Comparison of ENCODE assay signal across 24 mouse cellular contexts in the genomic region with DNA sequence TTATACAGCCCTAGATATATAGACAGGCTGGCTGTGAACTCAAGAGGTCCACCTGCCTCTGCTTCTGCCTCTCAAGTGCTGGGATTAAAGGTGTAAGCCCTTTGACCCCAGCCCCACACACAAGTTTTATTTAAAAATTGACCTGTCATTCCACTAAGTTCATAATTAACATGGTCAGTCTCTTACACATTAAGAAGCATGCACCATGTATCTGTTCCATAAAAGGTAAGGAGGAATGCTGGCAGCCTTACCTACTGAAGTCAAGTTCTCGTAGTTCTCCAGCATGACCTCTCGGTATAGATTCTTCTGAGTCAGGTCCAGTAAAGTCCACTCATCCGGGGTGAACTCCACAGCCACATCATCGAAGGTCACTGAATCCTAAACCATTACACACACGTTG. TPM values are rescaled to one million over a fixed set of nuclear protein-coding genes. Genes with fewer than 3 reads are reported as not detected.
DNase-seq lines count a peak whose midpoint lies in the region; ATAC-seq and TF ChIP-seq lines count a peak whose summit lies in the region.
"Had no signal": no experiment of that assay in that cellular context is flagged by ENCODE, and none has a peak within 500 bp of the region (broad histone marks: within the 10 kb centered on the region; RNA-seq: fewer than 3 reads in every experiment).

No protein-coding gene starts in this region.

- no peak overlapping the region for H3K4me2 ChIP-seq in kidney, embryonic 15.5 days
- no peak overlapping the region for H3K4me2 ChIP-seq in kidney, embryonic 16.5 days (replicated peaks; ENCODE audit: low read depth, low read length)
- H3K4me2 ChIP-seq in hindbrain, embryonic 16.5 days (ENCODE audit: low read length): no peak overlapping the region
- H3K4me2 ChIP-seq: forebrain, embryonic 13.5 days; heart, embryonic 13.5 days; hindbrain, embryonic 14.5 days had no signal

- no peak for TF ChIP-seq CTCF in heart, adult 2 months (IDR thresholded peaks at IDR 0.05)
- no peak for TF ChIP-seq CTCF in kidney, adult 2 months (conservative IDR thresholded peaks at IDR 0.05; ENCODE audit: insufficient read depth, insufficient read length, low read depth, low read length)

- H3K79me2 ChIP-seq in heart, adult 2 months (replicated peaks; ENCODE audit: control insufficient read depth, insufficient read depth, low read length): peaks cover 2% of the 10 kb centered on the region; the same call in 1 of the 2 replicates

- no peaks in the 10 kb centered on the region for H3K27me3 ChIP-seq in heart, embryonic 10.5 days (ENCODE audit: insufficient read depth, poor library complexity, severe bottlenecking)
- H3K27me3 ChIP-seq in heart, adult 2 months (ENCODE audit: control insufficient read depth, insufficient read depth, low read length): no peaks in the 10 kb centered on the region
- no peaks in the 10 kb centered on the region for H3K27me3 ChIP-seq in kidney, adult 2 months (replicated peaks; ENCODE audit: control insufficient read depth, insufficient read depth, low read length)
- no peaks in the 10 kb centered on the region for H3K27me3 ChIP-seq in kidney, embryonic 15.5 days
- H3K27me3 ChIP-seq in kidney, embryonic 16.5 days (ENCODE audit: insufficient read depth, low read length): no peaks in the 10 kb centered on the region
- no peaks in the 10 kb centered on the region for H3K27me3 ChIP-seq in hindbrain, embryonic 16.5 days (replicated peaks; ENCODE audit: control insufficient read depth, insufficient read depth, low read length)
- H3K27me3 ChIP-seq: forebrain, embryonic 13.5 days; heart, embryonic 13.5 days had no signal

- H3K9me3 ChIP-seq in heart, embryonic 10.5 days: no peaks in the 10 kb centered on the region
- no peaks in the 10 kb centered on the region for H3K9me3 ChIP-seq in kidney, embryonic 15.5 days (replicated peaks)
- H3K9me3 ChIP-seq in kidney, embryonic 16.5 days (ENCODE audit: low read length): no peaks in the 10 kb centered on the region
- no peaks in the 10 kb centered on the region for H3K9me3 ChIP-seq in hindbrain, embryonic 16.5 days (ENCODE audit: control insufficient read depth, low read length)
- H3K9me3 ChIP-seq: forebrain, embryonic 10.5 days; forebrain, embryonic 13.5 days had no signal

- 90% methylated on average over 5 of the region's 5 CpGs for WGBS in heart, embryonic 10.5 days
- WGBS in heart, adult 2 months: 87% methylated on average over 5 of the region's 5 CpGs
- 53% methylated on average over 5 of the region's 5 CpGs for WGBS in kidney, adult 2 months
- WGBS in kidney, embryonic 15.5 days: 82% methylated on average over 5 of the region's 5 CpGs
- WGBS in kidney, embryonic 16.5 days: 86% methylated on average over 5 of the region's 5 CpGs
- 95% methylated on average over 5 of the region's 5 CpGs for WGBS in hindbrain, embryonic 16.5 days

- H3K36me3 ChIP-seq in heart, embryonic 10.5 days: peaks cover 88% of the 10 kb centered on the region
- peaks cover 36% of the 10 kb centered on the region for H3K36me3 ChIP-seq in heart, adult 2 months (ENCODE audit: control insufficient read depth, insufficient read depth, low read length)
- H3K36me3 ChIP-seq in kidney, adult 2 months (ENCODE audit: control insufficient read depth, insufficient read depth, low read length): peaks cover 13% of the 10 kb centered on the region
- peaks cover 86% of the 10 kb centered on the region for H3K36me3 ChIP-seq in kidney, embryonic 15.5 days
- peaks cover 59% of the 10 kb centered on the region for H3K36me3 ChIP-seq in kidney, embryonic 16.5 days (ENCODE audit: insufficient read depth, low read length)
- peaks cover 34% of the 10 kb centered on the region for H3K36me3 ChIP-seq in hindbrain, embryonic 16.5 days (ENCODE audit: control insufficient read depth, insufficient read depth, low read length)

- TF ChIP-seq POLR2A in heart, adult 2 months (IDR thresholded peaks at IDR 0.05; ENCODE audit: insufficient read depth, low read depth, low read length): no peak
- TF ChIP-seq POLR2A in kidney, adult 2 months (IDR thresholded peaks at IDR 0.05; ENCODE audit: low read depth, low read length): no peak

- DNase-seq in heart, embryonic 10.5 days (ENCODE audit: low spot score): peak; percentile 43
- no peak for DNase-seq in heart, adult 2 months
- DNase-seq in kidney, adult 2 months: peak; percentile 71
- DNase-seq in kidney, postnatal 14 days: peak; percentile 41
- DNase-seq in spleen, postnatal 10 days (ENCODE audit: low spot score in 2 of 2): no peak
- DNase-seq: adrenal gland, adult 8-10 months; adrenal gland, postnatal 36 days; cerebellum, adult 18-20 months; cerebellum, adult 9-10 months; cerebellum, postnatal 14 days; gastrocnemius, adult 2 months; gastrocnemius, postnatal 14 days; heart, adult 11 months; heart, postnatal 14 days; heart, postnatal 4 days had no signal

- no peak for ATAC-seq in kidney, embryonic 15.5 days (replicated peaks; ENCODE audit: low FRiP score)
- ATAC-seq in kidney, embryonic 16.5 days (ENCODE audit: low FRiP score, low TSS enrichment): peak; percentile 57
- ATAC-seq in hindbrain, embryonic 16.5 days: no peak
- ATAC-seq: activated CD4-positive, CD25-positive, alpha-beta regulatory T cell, adult 4 months; forebrain, embryonic 13.5 days; forebrain, embryonic 16.5 days had no signal

- no peaks in the 10 kb centered on the region for H3K4me1 ChIP-seq in heart, embryonic 10.5 days
- H3K4me1 ChIP-seq in heart, adult 2 months (ENCODE audit: control insufficient read depth, insufficient read depth, low read length): no peaks in the 10 kb centered on the region
- H3K4me1 ChIP-seq in kidney, adult 2 months (ENCODE audit: control insufficient read depth, insufficient read depth, low read length): peaks cover 6% of the 10 kb centered on the region; the same call in 1 of the 2 replicates
- no peaks in the 10 kb centered on the region for H3K4me1 ChIP-seq in kidney, embryonic 15.5 days
- H3K4me1 ChIP-seq in kidney, embryonic 16.5 days (ENCODE audit: insufficient read depth, low read length): no peaks in the 10 kb centered on the region
- H3K4me1 ChIP-seq in hindbrain, embryonic 16.5 days (ENCODE audit: control insufficient read depth, insufficient read depth, low read depth, low read length): no peaks in the 10 kb centered on the region
- H3K4me1 ChIP-seq: forebrain, embryonic 10.5 days; forebrain, embryonic 13.5 days had no signal

- intact Hi-C loops in heart, adult 2 months (cut with DNase I): no loop called here

- no peak for TF ChIP-seq EP300 in heart, adult 2 months (IDR thresholded peaks at IDR 0.05; ENCODE audit: insufficient read depth, low read depth, low read length)

- H3K27ac ChIP-seq in heart, embryonic 10.5 days: no peak overlapping the region
- H3K27ac ChIP-seq in heart, adult 2 months: no peak overlapping the region
- no peak overlapping the region for H3K27ac ChIP-seq in kidney, adult 2 months (ENCODE audit: insufficient read depth, low read depth, low read length)
- H3K27ac ChIP-seq in kidney, embryonic 15.5 days: no peak overlapping the region
- peak overlapping the region; percentile 20; the same call in 1 of the 2 replicates for H3K27ac ChIP-seq in kidney, embryonic 16.5 days (ENCODE audit: low read length)
- H3K27ac ChIP-seq in hindbrain, embryonic 16.5 days (ENCODE audit: low read depth, low read length): no peak overlapping the region
- H3K27ac ChIP-seq: forebrain, embryonic 10.5 days; forebrain, embryonic 13.5 days; gastrocnemius, adult 2 months; heart, embryonic 13.5 days; hindbrain, embryonic 14.5 days had no signal

- no peak overlapping the region for H3K4me3 ChIP-seq in heart, embryonic 10.5 days
- H3K4me3 ChIP-seq in heart, adult 2 months: no peak overlapping the region
- no peak overlapping the region for H3K4me3 ChIP-seq in kidney, adult 2 months (ENCODE audit: insufficient read depth, low read depth, low read length)
- H3K4me3 ChIP-seq in kidney, embryonic 15.5 days (replicated peaks): no peak overlapping the region
- no peak overlapping the region for H3K4me3 ChIP-seq in kidney, embryonic 16.5 days (ENCODE audit: low read length)
- H3K4me3 ChIP-seq in hindbrain, embryonic 16.5 days (ENCODE audit: low read length): no peak overlapping the region
- H3K4me3 ChIP-seq: forebrain, embryonic 10.5 days; forebrain, embryonic 13.5 days; gastrocnemius, adult 2 months; heart, embryonic 13.5 days had no signal

- H3K9ac ChIP-seq in heart, adult 2 months (ENCODE audit: low read depth, low read length): no peak overlapping the region
- H3K9ac ChIP-seq in kidney, embryonic 15.5 days: no peak overlapping the region
- no peak overlapping the region for H3K9ac ChIP-seq in kidney, embryonic 16.5 days (replicated peaks; ENCODE audit: low read length)
- H3K9ac ChIP-seq in hindbrain, embryonic 16.5 days (ENCODE audit: low read depth, low read length): no peak overlapping the region
- H3K9ac ChIP-seq: forebrain, embryonic 13.5 days; heart, embryonic 13.5 days; hindbrain, embryonic 14.5 days had no signal

RNA-seq across cellular contexts. Expression of a gene that starts 12.3 kb away (rescaled TPM):
- 13.9 and 15.7 TPM in 2 replicates for polyA plus RNA-seq in heart, embryonic 10.5 days (2016; fragmentation: Nextera tagmentation; extraction: Ambion mirVana)
- 10 to 100 TPM in 1 of 2 experiments, 1 to 10 TPM in 1; 7.9 to 12.8 TPM for total RNA-seq in heart, adult 2 months (2021)
- 3.8 and 6.6 TPM in 2 replicates for polyA plus RNA-seq in heart, adult 2 months (2012; rRNA removed)
- polyA plus RNA-seq in kidney, adult 2 months (2012; rRNA removed): 4.6 and 5.6 TPM in 2 replicates
- 20.0 and 20.3 TPM in 2 replicates for polyA plus RNA-seq in kidney, embryonic 15.5 days (2015; fragmentation: Nextera tagmentation; extraction: Ambion mirVana)
- 23.1 and 26.7 TPM in 2 replicates for polyA plus RNA-seq in kidney, embryonic 16.5 days (2015; fragmentation: Nextera tagmentation; extraction: Ambion mirVana)
- 31.6 and 33.9 TPM in 2 replicates for polyA plus RNA-seq in hindbrain, embryonic 16.5 days (2015; fragmentation: Nextera tagmentation; extraction: Ambion mirVana)

RNA-seq across cellular contexts. Expression of a gene that starts 16.4 kb away (rescaled TPM):
- polyA plus RNA-seq in heart, embryonic 10.5 days (2016; fragmentation: Nextera tagmentation; extraction: Ambion mirVana): 54.9 and 75.9 TPM in 2 replicates
- total RNA-seq in heart, adult 2 months (2021): 10 to 100 TPM; 23.3 to 23.8 TPM
- 6.0 and 10.6 TPM in 2 replicates for polyA plus RNA-seq in heart, adult 2 months (2012; rRNA removed)
- polyA plus RNA-seq in kidney, adult 2 months (2012; rRNA removed): 4.7 and 6.6 TPM in 2 replicates
- polyA plus RNA-seq in kidney, embryonic 15.5 days (2015; fragmentation: Nextera tagmentation; extraction: Ambion mirVana): 102 and 107 TPM in 2 replicates
- polyA plus RNA-seq in kidney, embryonic 16.5 days (2015; fragmentation: Nextera tagmentation; extraction: Ambion mirVana): 98.3 and 108 TPM in 2 replicates
- 84.6 and 91.4 TPM in 2 replicates for polyA plus RNA-seq in hindbrain, embryonic 16.5 days (2015; fragmentation: Nextera tagmentation; extraction: Ambion mirVana)

RNA-seq across cellular contexts. Expression of a gene that starts 44.8 kb away (rescaled TPM):
- 15.5 and 16.9 TPM in 2 replicates for polyA plus RNA-seq in heart, embryonic 10.5 days (2016; fragmentation: Nextera tagmentation; extraction: Ambion mirVana)
- total RNA-seq in heart, adult 2 months (2021): 1 to 10 TPM; 7.5 to 9.8 TPM
- polyA plus RNA-seq in heart, adult 2 months (2012; rRNA removed): 1.4 and 3.2 TPM in 2 replicates
- polyA plus RNA-seq in kidney, adult 2 months (2012; rRNA removed): 1.5 and 2.2 TPM in 2 replicates
- polyA plus RNA-seq in kidney, embryonic 15.5 days (2015; fragmentation: Nextera tagmentation; extraction: Ambion mirVana): 17.8 and 21.9 TPM in 2 replicates
- polyA plus RNA-seq in kidney, embryonic 16.5 days (2015; fragmentation: Nextera tagmentation; extraction: Ambion mirVana): 20.1 and 20.8 TPM in 2 replicates
- polyA plus RNA-seq in hindbrain, embryonic 16.5 days (2015; fragmentation: Nextera tagmentation; extraction: Ambion mirVana): 12.3 and 13.8 TPM in 2 replicates

Comparison
In these comparisons a context has a peak if more than half of its experiments do, and no peak if none do; other contexts are left out.
1. DNase-seq: peak in heart, embryonic 10.5 days (single experiment), kidney, adult 2 months (single experiment) and kidney, postnatal 14 days (single experiment); none in heart, adult 2 months (0 of 2) and spleen, postnatal 10 days (0 of 2).